Mouse (Mus musculus) cerebral cortex, adult 2 months (tissue): ENCODE data around the gene Cpox.

Experiments used
- WGBS: fragments of 180-500 bp; shearing (Covaris S2); methylation state at CpG from one replicate; pipeline ENCODE4 v1.1.7; 2018; 5-methylcytosine and 5-hydroxymethylcytosine counted together

Gene Cpox

GRCm38 (mm10) chr16:58669917-58670630, at the start of gene Cpox:
Cpox (plus strand) TSS chr16:58670292.
- under 1% methylated on average over 51 of the region's 51 CpGs for WGBS

- WGBS, result 90% methylated on average over 3 of the region's 3 CpGs
Measured at GRCm38 (mm10) chr16:58622377-58622776, 47.7 kb upstream of the Cpox start.

GRCm38 (mm10) chr16:58623114-58623513, 47.0 kb upstream of the Cpox start:
- 91% methylated on average over 4 of the region's 4 CpGs for WGBS

- 55% methylated on average over 6 of the region's 6 CpGs for WGBS
Measured at GRCm38 (mm10) chr16:58623944-58624343, 46.1 kb upstream of the Cpox start.

- WGBS, result 94% methylated on average over 4 of the region's 4 CpGs
Measured at GRCm38 (mm10) chr16:58627597-58628335, 42.3 kb upstream of the Cpox start.

- 100% methylated on average over 2 of the region's 2 CpGs for WGBS
Measured at GRCm38 (mm10) chr16:58628336-58628680, 41.8 kb upstream of the Cpox start.

- 93% methylated on average over 5 of the region's 5 CpGs for WGBS
Measured at GRCm38 (mm10) chr16:58628968-58629367, 41.1 kb upstream of the Cpox start.

GRCm38 (mm10) chr16:58629736-58630135, 40.4 kb upstream of the Cpox start:
- WGBS, result 61% methylated on average over 2 of the region's 2 CpGs

GRCm38 (mm10) chr16:58635866-58636265, 34.2 kb upstream of the Cpox start:
- WGBS, result 59% methylated on average over 2 of the region's 2 CpGs

GRCm38 (mm10) chr16:58637448-58637847, 32.6 kb upstream of the Cpox start:
- WGBS, result 82% methylated on average over 4 of the region's 4 CpGs

GRCm38 (mm10) chr16:58638016-58638415, 32.1 kb upstream of the Cpox start:
- WGBS, result 84% methylated on average over 7 of the region's 7 CpGs

- WGBS, result 71% methylated on average over 3 of the region's 3 CpGs
Measured at GRCm38 (mm10) chr16:58638689-58639175, 31.4 kb upstream of the Cpox start, which contains the start of gene E330017A01Rik. E330017A01Rik (minus strand) TSS chr16:58638739.

GRCm38 (mm10) chr16:58649979-58650378, 20.1 kb upstream of the Cpox start:
- 71% methylated on average over 10 of the region's 10 CpGs for WGBS

GRCm38 (mm10) chr16:58656526-58656925, 13.6 kb upstream of the Cpox start:
- WGBS, result 85% methylated on average over 4 of the region's 4 CpGs

GRCm38 (mm10) chr16:58658668-58659067, 11.4 kb upstream of the Cpox start:
- 97% methylated on average over 6 of the region's 6 CpGs for WGBS

- WGBS, result 80% methylated on average over 5 of the region's 5 CpGs
Measured at GRCm38 (mm10) chr16:58661826-58662225, 8.3 kb upstream of the Cpox start.

- WGBS, result 44% methylated on average over 5 of the region's 5 CpGs
Measured at GRCm38 (mm10) chr16:58663021-58663420, 7.1 kb upstream of the Cpox start.

GRCm38 (mm10) chr16:58663816-58664215, 6.3 kb upstream of the Cpox start:
- WGBS, result 91% methylated on average over 2 of the region's 2 CpGs

- 86% methylated on average over 3 of the region's 3 CpGs for WGBS
Measured at GRCm38 (mm10) chr16:58666681-58667080, 3.4 kb upstream of the Cpox start.

GRCm38 (mm10) chr16:58668586-58668985, 1.5 kb upstream of the Cpox start:
- WGBS, result 77% methylated on average over 3 of the region's 3 CpGs

- 34% methylated on average over 5 of the region's 5 CpGs for WGBS
Measured at GRCm38 (mm10) chr16:58669264-58669663, 828 bp upstream of the Cpox start.

- WGBS, result under 1% methylated on average over 25 of the region's 25 CpGs
Measured at GRCm38 (mm10) chr16:58670643-58671042, 551 bp downstream of the Cpox start.
